Mouse (Mus musculus) heart, adult 2 months (tissue): ENCODE results near the gene Pskh1.

ENCODE experiments used
- CTCF ChIP-seq: fragments of 200-600 bp; IDR thresholded peaks from 2 replicates; pipeline ENCODE4 v1.8.1; 2022; ENCODE audit warnings: antibody characterized with exemption, mild to moderate bottlenecking, moderate library complexity
- EP300 ChIP-seq: fragments of 200-500 bp; IDR thresholded peaks from 2 replicates; pipeline ENCODE4 v1.6.1; 2011; ENCODE audit warnings: low read depth, low read length, control low read depth; ENCODE audit not compliant: insufficient read depth
- POLR2A ChIP-seq: fragments of 200-500 bp; IDR thresholded peaks from 2 replicates; pipeline ENCODE4 v1.6.1; 2011; ENCODE audit warnings: mild to moderate bottlenecking, low read depth, low read length, control low read depth; ENCODE audit not compliant: insufficient read depth

GRCm38 (mm10) chr8:105966692-105967311 is 66.6 kb downstream of the Pskh1 start:
- TF ChIP-seq POLR2A (no peak), CTCF (no peak), EP300 (no peak)
